Mouse (Mus musculus) lung, postnatal 0 days (tissue): ENCODE measurements at regions not wholly inside any gene's neighbourhood (a gene's known extent, or its start where the extent isn't known, plus 50 kb on each side); places are given as distances from the start of the nearest gene placed in this dataset.

Source experiments
- ATAC-seq: fragments of 200-750 bp; cut with Nextera tagmentation; 2 replicates; pipeline ENCODE4 v1.8.0; 2017; ENCODE audit warnings: moderate library complexity
- DNase-seq: peaks from one replicate; pipeline ENCODE4 v3.0.0-alpha.2; 2016; ENCODE audit warnings: low spot score
- H3K27ac ChIP-seq: fragments of 300-500 bp; sonication (generic); 2 replicates; pipeline ENCODE4 v1.5.1; 2014; ENCODE audit warnings: antibody characterized with exemption, mild to moderate bottlenecking, low read length, mixed read lengths
- H3K27me3 ChIP-seq: fragments of 300-500 bp; sonication (generic); replicated peaks from 2 replicates; pipeline ENCODE4 v1.6.1; 2014; ENCODE audit warnings: low read length, mixed read lengths; ENCODE audit not compliant: insufficient read depth
- H3K36me3 ChIP-seq: fragments of 300-500 bp; sonication (generic); 2 replicates; pipeline ENCODE4 v1.6.1; 2014; ENCODE audit warnings: low read length, mixed read lengths; ENCODE audit not compliant: insufficient read depth
- H3K4me1 ChIP-seq: fragments of 300-500 bp; sonication (generic); 2 replicates; pipeline ENCODE4 v1.6.1; 2014; ENCODE audit warnings: antibody characterized with exemption, low read depth, low read length, mixed read lengths; ENCODE audit not compliant: insufficient read depth
- H3K4me2 ChIP-seq: fragments of 300-500 bp; sonication (generic); replicated peaks from 2 replicates; pipeline ENCODE4 v1.6.1; 2014; ENCODE audit warnings: low read depth, mild to moderate bottlenecking, low read length, moderate library complexity, mixed read lengths
- H3K4me3 ChIP-seq: fragments of 300-500 bp; sonication (generic); 2 replicates; pipeline ENCODE4 v1.5.1; 2014; ENCODE audit warnings: low read depth, low read length
- H3K9ac ChIP-seq: fragments of 300-500 bp; sonication (generic); replicated peaks from 2 replicates; pipeline ENCODE4 v1.6.1; 2014; ENCODE audit warnings: low read depth, mild to moderate bottlenecking
- H3K9me3 ChIP-seq: fragments of 300-500 bp; sonication (generic); 2 replicates; pipeline ENCODE4 v1.6.1; 2016; ENCODE audit warnings: low read length, mixed read lengths
- CTCF ChIP-seq: IDR thresholded peaks from 2 replicates; pipeline ENCODE4 v1.5.1; 2016; ENCODE audit warnings: antibody characterized with exemption, mild to moderate bottlenecking
- EP300 ChIP-seq: IDR thresholded peaks from 2 replicates; pipeline ENCODE4 v1.6.1; 2016; ENCODE audit warnings: antibody characterized with exemption, mild to moderate bottlenecking, control low read depth
- WGBS: fragments of 180-500 bp; shearing (Covaris S2); extraction: QIAGEN DNeasy Blood & Tissue Kit; methylation state at CpG from one replicate; pipeline ENCODE4 v1.1.7; 2014; 5-methylcytosine and 5-hydroxymethylcytosine counted together

DNA sequence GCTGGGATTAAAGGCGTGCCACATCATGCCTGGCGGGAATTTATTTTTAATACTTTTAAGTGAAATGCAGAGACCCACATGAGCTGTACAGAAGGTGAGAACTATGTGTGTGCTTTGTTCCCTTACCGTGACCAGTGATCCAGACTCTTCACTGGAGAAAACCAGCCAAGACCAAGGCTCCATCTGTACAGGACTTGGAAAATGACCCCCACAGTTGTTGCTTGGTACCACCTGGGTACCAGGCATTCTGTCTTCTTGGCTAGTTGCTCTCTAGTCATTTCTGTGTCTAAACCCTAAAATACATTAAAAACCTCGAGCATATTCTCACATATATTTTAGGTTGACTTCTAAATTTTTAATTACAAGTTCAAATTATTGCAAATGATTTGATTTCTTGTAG is 491.5 kb upstream of the Nox3 start:
- H3K4me3 ChIP-seq = no peak overlapping the region
- no peaks in the 10 kb centered on the region for H3K9me3 ChIP-seq
- no peak for TF ChIP-seq CTCF
- no peak for TF ChIP-seq EP300
- no peaks in the 10 kb centered on the region for H3K4me1 ChIP-seq
- H3K27me3 ChIP-seq = no peaks in the 10 kb centered on the region
- DNase-seq = no peak
- no peak for ATAC-seq
- no peak overlapping the region for H3K4me2 ChIP-seq
- H3K36me3 ChIP-seq = no peaks in the 10 kb centered on the region
- WGBS = 86% methylated on average over 4 of the region's 4 CpGs
- H3K9ac ChIP-seq = no peak overlapping the region
- H3K27ac ChIP-seq = no peak overlapping the region

DNA sequence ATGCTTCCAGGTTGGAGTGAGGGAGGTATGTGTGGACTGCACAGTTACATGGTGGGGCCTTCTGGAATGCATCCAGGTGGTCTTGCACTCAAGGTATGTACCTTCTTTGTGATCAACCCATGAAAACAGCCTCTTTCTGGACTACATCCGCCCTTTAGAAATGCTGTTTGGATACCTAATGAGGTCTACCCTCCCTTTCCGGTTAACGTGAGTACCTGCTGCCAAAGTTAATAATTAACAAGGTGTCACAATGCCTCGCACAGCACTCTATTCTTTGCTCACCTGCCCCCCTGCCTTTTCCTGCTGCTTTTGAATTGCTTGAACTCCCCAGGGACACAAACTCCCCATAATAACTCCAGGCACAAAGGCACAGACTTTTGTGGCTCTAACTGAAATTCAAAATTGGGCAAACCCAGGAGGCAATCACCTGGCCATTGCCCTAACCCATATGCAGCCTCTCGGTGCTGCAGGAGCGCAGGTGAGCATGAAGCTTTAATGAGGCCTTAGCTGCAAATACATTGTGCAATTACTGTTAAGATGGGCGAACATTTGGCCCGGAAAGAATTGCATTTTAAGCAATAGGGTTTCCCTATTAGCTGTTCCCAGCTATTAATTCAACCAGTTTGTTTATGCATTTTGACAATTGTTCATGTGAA is 500.9 kb upstream of the Nox3 start:
- Histone ChIP-seq H3K4me1 (no peaks in the 10 kb centered on the region), H3K4me2 (no peak overlapping the region), H3K4me3 (no peak overlapping the region), H3K9me3 (no peaks in the 10 kb centered on the region), H3K27ac (no peak overlapping the region), H3K36me3 (no peaks in the 10 kb centered on the region), H3K27me3 (no peaks in the 10 kb centered on the region), H3K9ac (no peak overlapping the region)
- ATAC-seq (peak; percentile 63), DNase-seq (peak; percentile 74)
- no peak for TF ChIP-seq EP300
- no peak for TF ChIP-seq CTCF
- WGBS = 48% methylated on average over 8 of the region's 8 CpGs

DNA sequence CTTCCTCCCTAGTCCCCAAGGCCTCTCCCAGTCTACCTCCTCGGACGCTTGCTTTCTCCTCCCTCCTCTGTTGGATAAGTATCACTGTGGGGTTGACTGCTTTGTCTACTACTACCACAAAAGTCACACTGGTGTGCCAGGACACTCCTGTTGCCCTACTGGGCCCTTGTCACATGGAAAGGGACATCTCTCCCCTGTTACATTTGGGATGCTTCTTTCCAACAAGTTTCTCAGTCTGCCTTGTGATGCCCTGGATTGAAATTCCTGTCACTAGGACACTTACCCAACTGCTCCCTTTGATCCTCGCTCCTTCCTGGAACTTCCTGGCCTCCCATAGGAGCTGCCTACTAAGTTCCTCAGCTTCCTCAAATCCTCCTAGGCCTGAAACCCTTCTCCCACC is 501.9 kb upstream of the Nox3 start:
- no peaks in the 10 kb centered on the region for H3K36me3 ChIP-seq
- H3K9ac ChIP-seq = no peak overlapping the region
- no peak overlapping the region for H3K4me3 ChIP-seq
- H3K4me2 ChIP-seq = no peak overlapping the region
- no peaks in the 10 kb centered on the region for H3K4me1 ChIP-seq
- H3K27me3 ChIP-seq = no peaks in the 10 kb centered on the region
- H3K9me3 ChIP-seq = no peaks in the 10 kb centered on the region
- H3K27ac ChIP-seq = 0 out of 2 replicates have a peak overlapping the region, but pooled peaks have one; percentile 23
- ATAC-seq (no peak), DNase-seq (no peak)
- WGBS = 83% methylated on average over 3 of the region's 3 CpGs
- no peak for TF ChIP-seq CTCF
- TF ChIP-seq EP300 = no peak

DNA sequence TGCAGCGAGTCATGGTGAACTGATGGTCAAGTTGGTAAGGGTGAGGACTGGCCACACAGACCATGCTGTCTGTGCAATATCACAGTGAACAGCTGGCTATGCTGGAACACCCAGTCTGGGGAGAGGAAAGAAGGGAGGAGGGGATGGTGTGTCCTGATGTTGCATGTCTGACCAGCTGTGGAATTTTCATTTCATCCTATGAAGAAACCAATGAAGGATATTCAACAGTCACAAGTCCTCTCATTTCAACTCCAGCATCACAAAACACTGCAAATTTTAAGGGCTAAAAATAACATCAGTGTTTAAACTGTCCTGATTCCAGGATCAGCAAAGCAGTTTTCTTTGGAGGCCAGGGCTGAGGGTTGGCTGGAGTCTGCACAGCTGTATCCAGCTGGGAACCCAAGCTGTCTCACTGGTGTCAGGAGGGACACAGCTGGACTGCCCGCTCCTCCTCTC is 503.7 kb upstream of the Nox3 start:
- ATAC-seq = peak; percentile 94
- no peak overlapping the region for H3K9ac ChIP-seq
- TF ChIP-seq CTCF (peak; percentile 7; the same call in 1 of the 2 replicates), EP300 (peak; percentile 89)
- H3K4me2 ChIP-seq = no peak overlapping the region
- H3K27me3 ChIP-seq = no peaks in the 10 kb centered on the region
- no peak overlapping the region for H3K4me3 ChIP-seq
- no peak overlapping the region for H3K27ac ChIP-seq
- no peaks in the 10 kb centered on the region for H3K4me1 ChIP-seq
- DNase-seq = peak; percentile 94
- H3K9me3 ChIP-seq = no peaks in the 10 kb centered on the region
- WGBS = 60% methylated on average over 2 of the region's 2 CpGs
- H3K36me3 ChIP-seq = no peaks in the 10 kb centered on the region

DNA sequence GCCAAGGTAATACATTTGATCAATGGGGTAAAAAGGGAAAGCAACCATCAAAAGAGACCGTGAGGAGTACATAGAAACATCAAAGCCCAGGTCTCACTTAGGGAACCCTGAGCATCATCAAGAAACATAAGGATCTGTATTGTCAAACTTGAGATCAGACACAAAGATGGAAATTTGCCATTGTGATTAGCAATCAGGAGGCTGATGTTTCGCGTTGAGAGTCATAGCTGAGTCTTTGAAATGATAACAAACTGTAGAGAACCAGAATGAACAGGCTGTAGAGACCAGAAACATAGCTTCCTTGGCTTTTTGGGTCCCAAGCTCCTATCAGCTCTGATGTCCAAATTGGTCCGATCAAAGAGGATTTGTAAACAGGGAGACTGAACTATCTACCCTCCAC is 505.2 kb upstream of the Nox3 start:
- Histone ChIP-seq H3K9me3 (no peaks in the 10 kb centered on the region), H3K36me3 (no peaks in the 10 kb centered on the region), H3K27me3 (no peaks in the 10 kb centered on the region), H3K4me2 (no peak overlapping the region), H3K4me3 (no peak overlapping the region), H3K9ac (no peak overlapping the region), H3K27ac (no peak overlapping the region), H3K4me1 (no peaks in the 10 kb centered on the region)
- DNase-seq (no peak), ATAC-seq (no peak)
- TF ChIP-seq CTCF (no peak), EP300 (no peak)
- WGBS = 87% methylated on average over 4 of the region's 4 CpGs

DNA sequence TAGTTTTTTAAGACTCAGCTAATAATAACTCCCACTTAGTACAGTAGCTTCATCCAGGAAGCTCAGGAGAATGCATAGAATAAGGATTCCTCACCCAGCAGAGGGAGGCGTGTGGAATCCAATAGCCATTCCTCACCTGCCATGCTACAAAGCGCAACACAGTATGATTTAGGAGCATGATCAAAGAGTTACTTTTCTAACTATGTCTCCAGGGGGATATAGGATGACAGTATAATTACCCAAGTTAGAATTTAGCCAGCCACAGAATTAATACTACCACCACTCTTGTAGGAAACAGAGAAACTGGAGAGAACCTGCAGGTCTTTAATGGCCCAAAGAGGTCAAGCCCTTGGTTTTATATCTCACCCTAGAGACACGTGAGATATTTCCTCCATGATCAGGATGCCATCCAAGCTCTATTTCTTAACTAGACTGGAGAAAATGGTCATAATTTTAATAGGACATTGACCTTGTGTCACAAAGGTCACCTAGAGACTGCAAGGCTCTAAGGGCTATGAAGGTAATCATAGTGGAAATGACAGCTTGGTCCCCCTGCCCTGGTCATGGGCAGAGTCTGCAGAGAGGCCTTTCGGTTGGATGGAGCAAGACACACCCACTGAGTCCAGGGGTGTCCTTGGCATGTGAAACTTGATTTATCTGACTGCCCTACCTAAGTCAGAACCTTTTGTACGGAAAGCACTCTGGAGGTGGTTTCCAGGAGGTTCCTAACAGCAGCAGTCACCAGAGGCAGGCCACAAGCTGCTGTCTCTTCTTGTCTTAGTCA is 512.3 kb upstream of the Nox3 start:
- WGBS = 89% methylated on average over 5 of the region's 5 CpGs

More for the DNA sequence above, 512.3 kb upstream of the Nox3 start:
- no peak overlapping the region for H3K4me2 ChIP-seq
- no peaks in the 10 kb centered on the region for H3K9me3 ChIP-seq
- no peaks in the 10 kb centered on the region for H3K27me3 ChIP-seq
- no peak for DNase-seq
- H3K9ac ChIP-seq = no peak overlapping the region
- TF ChIP-seq EP300 = no peak
- no peak for TF ChIP-seq CTCF
- H3K27ac ChIP-seq = no peak overlapping the region
- no peaks in the 10 kb centered on the region for H3K4me1 ChIP-seq
- no peak for ATAC-seq
- H3K4me3 ChIP-seq = no peak overlapping the region
- no peaks in the 10 kb centered on the region for H3K36me3 ChIP-seq
